Mouse (Mus musculus): ENCODE data around the gene Arhgap31. TPM values are rescaled to one million over a fixed set of nuclear protein-coding genes. Genes with fewer than 3 reads are reported as not detected.
A peak's percentile ranks its signal among the peaks of the same experiment; 100 is the strongest.

Arhgap31 gene
- polyA plus RNA-seq, 1 experiment = 7.0 TPM

GRCm38 (mm10) chr16:38612646-38613045 lies 100.4 kb downstream of the Arhgap31 start:
- no peak for DNase-seq (ENCODE audit: low read depth)
- TF ChIP-seq POLR2A (IDR thresholded peaks at IDR 0.05; ENCODE audit: borderline replicate concordance, extremely low read depth, insufficient read depth, insufficient read length, poor library complexity, severe bottlenecking) (no peak), CTCF (IDR thresholded peaks at IDR 0.05; ENCODE audit: borderline replicate concordance, extremely low read depth, insufficient read depth, insufficient read length) (no peak)

- no peak for DNase-seq (ENCODE audit: low read depth)
- TF ChIP-seq CTCF (IDR thresholded peaks at IDR 0.05; ENCODE audit: borderline replicate concordance, extremely low read depth, insufficient read depth, insufficient read length) = no peak
- TF ChIP-seq POLR2A (IDR thresholded peaks at IDR 0.05; ENCODE audit: borderline replicate concordance, extremely low read depth, insufficient read depth, insufficient read length, poor library complexity, severe bottlenecking) = no peak
Observed at GRCm38 (mm10) chr16:38609092-38609491, 104.0 kb downstream of the Arhgap31 start.

GRCm38 (mm10) chr16:38608687-38609086 lies 104.4 kb downstream of the Arhgap31 start:
- DNase-seq (ENCODE audit: low read depth) = no peak

GRCm38 (mm10) chr16:38606509-38606908 lies 106.6 kb downstream of the Arhgap31 start:
- no peak for TF ChIP-seq POLR2A (IDR thresholded peaks at IDR 0.05; ENCODE audit: borderline replicate concordance, extremely low read depth, insufficient read depth, insufficient read length, poor library complexity, severe bottlenecking)
- TF ChIP-seq CTCF (IDR thresholded peaks at IDR 0.05; ENCODE audit: borderline replicate concordance, extremely low read depth, insufficient read depth, insufficient read length) = no peak
- no peak for DNase-seq (ENCODE audit: low read depth)

More at GRCm38 (mm10) chr16:38608687-38609086, 104.4 kb downstream of the Arhgap31 start:
- no peak for TF ChIP-seq POLR2A (IDR thresholded peaks at IDR 0.05; ENCODE audit: borderline replicate concordance, extremely low read depth, insufficient read depth, insufficient read length, poor library complexity, severe bottlenecking)
- TF ChIP-seq CTCF (IDR thresholded peaks at IDR 0.05; ENCODE audit: borderline replicate concordance, extremely low read depth, insufficient read depth, insufficient read length) = no peak

GRCm38 (mm10) chr16:38602989-38603804 lies 109.9 kb downstream of the Arhgap31 start:
- peak; percentile 53 for DNase-seq (ENCODE audit: low read depth)
- no peak for TF ChIP-seq POLR2A (IDR thresholded peaks at IDR 0.05; ENCODE audit: borderline replicate concordance, extremely low read depth, insufficient read depth, insufficient read length, poor library complexity, severe bottlenecking)
- no peak for TF ChIP-seq CTCF (IDR thresholded peaks at IDR 0.05; ENCODE audit: borderline replicate concordance, extremely low read depth, insufficient read depth, insufficient read length)

GRCm38 (mm10) chr16:38598986-38599680 lies 113.9 kb downstream of the Arhgap31 start:
- TF ChIP-seq CTCF (IDR thresholded peaks at IDR 0.05; ENCODE audit: borderline replicate concordance, extremely low read depth, insufficient read depth, insufficient read length) = no peak
- no peak for DNase-seq (ENCODE audit: low read depth)

- TF ChIP-seq POLR2A (IDR thresholded peaks at IDR 0.05; ENCODE audit: borderline replicate concordance, extremely low read depth, insufficient read depth, insufficient read length, poor library complexity, severe bottlenecking) (no peak), CTCF (IDR thresholded peaks at IDR 0.05; ENCODE audit: borderline replicate concordance, extremely low read depth, insufficient read depth, insufficient read length) (no peak)
- DNase-seq (ENCODE audit: low read depth) = no peak
Observed at GRCm38 (mm10) chr16:38596651-38597050, 116.4 kb downstream of the Arhgap31 start.

GRCm38 (mm10) chr16:38596099-38596498 lies 117.0 kb downstream of the Arhgap31 start:
- DNase-seq (ENCODE audit: low read depth) = no peak
- TF ChIP-seq CTCF (IDR thresholded peaks at IDR 0.05; ENCODE audit: borderline replicate concordance, extremely low read depth, insufficient read depth, insufficient read length) (no peak), POLR2A (IDR thresholded peaks at IDR 0.05; ENCODE audit: borderline replicate concordance, extremely low read depth, insufficient read depth, insufficient read length, poor library complexity, severe bottlenecking) (no peak)

- no peak for TF ChIP-seq POLR2A (IDR thresholded peaks at IDR 0.05; ENCODE audit: borderline replicate concordance, extremely low read depth, insufficient read depth, insufficient read length, poor library complexity, severe bottlenecking)
- no peak for TF ChIP-seq CTCF (IDR thresholded peaks at IDR 0.05; ENCODE audit: borderline replicate concordance, extremely low read depth, insufficient read depth, insufficient read length)
- DNase-seq (ENCODE audit: low read depth) = no peak
Observed at GRCm38 (mm10) chr16:38594435-38594834, 118.6 kb downstream of the Arhgap31 start.

GRCm38 (mm10) chr16:38592946-38593345 lies 120.1 kb downstream of the Arhgap31 start:
- no peak for DNase-seq (ENCODE audit: low read depth)
- no peak for TF ChIP-seq POLR2A (IDR thresholded peaks at IDR 0.05; ENCODE audit: borderline replicate concordance, extremely low read depth, insufficient read depth, insufficient read length, poor library complexity, severe bottlenecking)
- no peak for TF ChIP-seq CTCF (IDR thresholded peaks at IDR 0.05; ENCODE audit: borderline replicate concordance, extremely low read depth, insufficient read depth, insufficient read length)

- peak; percentile 61 for DNase-seq (ENCODE audit: low read depth)
- no peak for TF ChIP-seq CTCF (IDR thresholded peaks at IDR 0.05; ENCODE audit: borderline replicate concordance, extremely low read depth, insufficient read depth, insufficient read length)
- TF ChIP-seq POLR2A (IDR thresholded peaks at IDR 0.05; ENCODE audit: borderline replicate concordance, extremely low read depth, insufficient read depth, insufficient read length, poor library complexity, severe bottlenecking) = no peak
Observed at GRCm38 (mm10) chr16:38592026-38592678, 120.9 kb downstream of the Arhgap31 start.
